13 mouse cellular contexts compared by ENCODE assay signal in the genomic region with DNA sequence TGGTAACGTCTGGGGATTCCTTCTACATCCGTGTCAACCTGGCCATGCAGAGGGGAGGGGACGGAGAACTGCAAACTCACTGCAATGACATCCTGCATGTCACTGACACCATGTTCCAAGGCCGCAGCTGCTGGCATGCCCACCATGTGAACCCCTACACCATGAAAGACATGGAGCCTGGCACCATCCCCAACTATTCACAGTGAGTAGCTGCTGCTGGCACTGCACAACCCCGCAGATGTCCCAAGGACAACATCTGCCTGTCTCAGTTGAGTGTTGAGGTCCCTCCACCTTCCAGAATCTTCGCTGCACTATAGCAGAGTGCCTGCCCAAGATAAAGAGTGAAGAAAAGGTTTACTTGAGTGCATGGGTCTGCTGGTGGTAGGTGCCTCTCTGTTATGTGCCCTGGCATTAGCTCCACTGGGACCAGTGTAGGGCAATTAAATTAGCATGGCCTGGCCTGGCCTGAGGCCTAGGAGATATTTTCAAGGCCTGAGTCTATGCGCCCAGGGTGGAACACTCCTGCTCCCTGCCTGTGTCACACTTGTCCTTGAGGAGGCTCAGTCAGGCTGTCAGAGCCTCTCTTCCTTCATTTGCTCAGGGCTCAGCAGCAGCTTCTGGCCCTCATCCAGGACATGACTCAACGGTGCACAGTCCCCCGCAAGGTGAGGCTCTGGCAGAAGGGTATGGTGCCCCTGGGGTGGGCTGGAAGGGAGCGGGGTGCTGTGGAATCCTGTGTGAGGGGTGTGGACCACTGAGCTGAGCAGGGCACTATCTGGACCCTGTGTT. TPM values are rescaled to one million over a fixed set of nuclear protein-coding genes. Genes with fewer than 3 reads are reported as not detected.
A peak's percentile ranks its signal among the peaks of the same experiment; 100 is the strongest.
DNase-seq lines count a peak whose midpoint lies in the region; ATAC-seq and TF ChIP-seq lines count a peak whose summit lies in the region.
"Had no signal": no experiment of that assay in that cellular context is flagged by ENCODE, and none has a peak within 500 bp of the region (broad histone marks: within the 10 kb centered on the region; RNA-seq: fewer than 3 reads in every experiment).

No protein-coding gene starts in this region.

- no peaks in the 10 kb centered on the region for H3K79me2 ChIP-seq in MEL (ENCODE audit: control insufficient read depth, insufficient read depth, low read length, poor library complexity)

- no peak for ATAC-seq in hindbrain, embryonic 13.5 days (ENCODE audit: low FRiP score)
- no peak for ATAC-seq in hindbrain, embryonic 12.5 days (ENCODE audit: low FRiP score)
- ATAC-seq in liver, embryonic 12.5 days, result no peak
- ATAC-seq: inflammation-experienced regulatory T-cells, adult 6 months had no signal

- H3K27ac ChIP-seq in hindbrain, embryonic 13.5 days, result no peak overlapping the region
- H3K27ac ChIP-seq in hindbrain, embryonic 12.5 days, result no peak overlapping the region
- no peak overlapping the region for H3K27ac ChIP-seq in MEL (ENCODE audit: control insufficient read depth, low read depth, low read length)
- H3K27ac ChIP-seq in liver, embryonic 12.5 days, result no peak overlapping the region
- H3K27ac ChIP-seq: liver, embryonic 13.5 days had no signal

- DNase-seq in 3T3-L1 (ENCODE audit: low read depth, low spot score) (peak; percentile 62), MEL (ENCODE audit: low read depth, low spot score) (peak; percentile 44)
- peak; percentile 82 for DNase-seq in adrenal gland, postnatal 25 days
- DNase-seq in spleen, postnatal 10 days (ENCODE audit: low spot score in 2 of 2), result no peak
- no peak for DNase-seq in neural tube, embryonic 10.5 days (ENCODE audit: extremely low spot score, low spot score)
- DNase-seq: liver, embryonic 13.5 days; lung, postnatal 10 days had no signal

- no peaks in the 10 kb centered on the region for H3K4me1 ChIP-seq in hindbrain, embryonic 13.5 days (replicated peaks)
- H3K4me1 ChIP-seq in hindbrain, embryonic 12.5 days, result no peaks in the 10 kb centered on the region
- no peaks in the 10 kb centered on the region for H3K4me1 ChIP-seq in MEL (ENCODE audit: control insufficient read depth in 1 of 2, insufficient read depth in 2 of 2, low read length in 2 of 2)
- H3K4me1 ChIP-seq in liver, embryonic 12.5 days, result peaks cover 6% of the 10 kb centered on the region
- H3K4me1 ChIP-seq: liver, embryonic 13.5 days had no signal

- no peaks in the 10 kb centered on the region for H3K36me3 ChIP-seq in hindbrain, embryonic 13.5 days
- H3K36me3 ChIP-seq in hindbrain, embryonic 12.5 days, result no peaks in the 10 kb centered on the region
- no peaks in the 10 kb centered on the region for H3K36me3 ChIP-seq in MEL (ENCODE audit: control insufficient read depth in 1 of 2, insufficient read depth in 2 of 2, low read length in 2 of 2)
- no peaks in the 10 kb centered on the region for H3K36me3 ChIP-seq in liver, embryonic 12.5 days
- H3K36me3 ChIP-seq: liver, embryonic 13.5 days had no signal

- no peak for TF ChIP-seq EP300 in MEL (IDR thresholded peaks at IDR 0.05; ENCODE audit: low read depth in 1 of 2, low read length in 2 of 2)

- no peak for TF ChIP-seq RAD21 in MEL (IDR thresholded peaks at IDR 0.05; ENCODE audit: low read depth, low read length)

- peaks cover 7% of the 10 kb centered on the region; the same call in 1 of the 2 replicates for H3K27me3 ChIP-seq in hindbrain, embryonic 13.5 days
- H3K27me3 ChIP-seq in hindbrain, embryonic 12.5 days, result peaks cover 7% of the 10 kb centered on the region; the same call in 1 of the 2 replicates
- H3K27me3 ChIP-seq in MEL (ENCODE audit: control insufficient read depth in 1 of 2, insufficient read depth in 2 of 2, low read length in 2 of 2), result peaks cover 6 to 9% of the 10 kb centered on the region in 2 experiments
- peaks cover 18% of the 10 kb centered on the region for H3K27me3 ChIP-seq in liver, embryonic 12.5 days (replicated peaks)

- TF ChIP-seq POLR2A in MEL (IDR thresholded peaks at IDR 0.05; ENCODE audit: control insufficient read depth in 1 of 2, insufficient read depth in 1 of 2, low read depth in 1 of 2, low read length in 2 of 2, poor library complexity in 1 of 2), result no peak

- TF ChIP-seq CTCF in MEL (IDR thresholded peaks at IDR 0.05 in 2 of 3, conservative IDR thresholded peaks at IDR 0.05 in 1 of 3; ENCODE audit: control insufficient read depth in 1 of 3, insufficient read depth in 1 of 3, low read depth in 2 of 3, low read length in 3 of 3, poor library complexity in 1 of 3, severe bottlenecking in 1 of 3), result no peak

- H3K4me2 ChIP-seq in hindbrain, embryonic 13.5 days, result no peak overlapping the region
- no peak overlapping the region for H3K4me2 ChIP-seq in hindbrain, embryonic 12.5 days (replicated peaks)
- no peak overlapping the region for H3K4me2 ChIP-seq in liver, embryonic 12.5 days
- H3K4me2 ChIP-seq: liver, embryonic 13.5 days; midbrain, embryonic 11.5 days had no signal

- H3K9me3 ChIP-seq in hindbrain, embryonic 13.5 days, result no peaks in the 10 kb centered on the region
- no peaks in the 10 kb centered on the region for H3K9me3 ChIP-seq in hindbrain, embryonic 12.5 days (replicated peaks)
- no peaks in the 10 kb centered on the region for H3K9me3 ChIP-seq in MEL (replicated peaks; ENCODE audit: insufficient read depth, low read length)
- H3K9me3 ChIP-seq in liver, embryonic 12.5 days (replicated peaks), result no peaks in the 10 kb centered on the region
- H3K9me3 ChIP-seq: liver, embryonic 13.5 days had no signal

- WGBS in hindbrain, embryonic 13.5 days, result 85% methylated on average over 10 of the region's 10 CpGs
- 84% methylated on average over 10 of the region's 10 CpGs for WGBS in hindbrain, embryonic 12.5 days
- WGBS in liver, embryonic 12.5 days (ENCODE audit: insufficient replicate concordance), result 67% methylated on average over 10 of the region's 10 CpGs

- no peak overlapping the region for H3K4me3 ChIP-seq in hindbrain, embryonic 13.5 days
- H3K4me3 ChIP-seq in hindbrain, embryonic 12.5 days, result no peak overlapping the region
- no peak overlapping the region for H3K4me3 ChIP-seq in MEL (ENCODE audit: control insufficient read depth in 1 of 2, insufficient read depth in 1 of 2, low read depth in 2 of 2, low read length in 2 of 2)
- no peak overlapping the region for H3K4me3 ChIP-seq in liver, embryonic 12.5 days
- H3K4me3 ChIP-seq: liver, embryonic 13.5 days; myocyte had no signal

- H3K9ac ChIP-seq in hindbrain, embryonic 13.5 days, result peak overlapping the region; percentile 40; the same call in 1 of the 2 replicates
- H3K9ac ChIP-seq in hindbrain, embryonic 12.5 days, result no peak overlapping the region; the same call in 1 of the 2 replicates
- no peak overlapping the region for H3K9ac ChIP-seq in MEL (ENCODE audit: control insufficient read depth, low read depth, low read length, poor library complexity, severe bottlenecking)
- no peak overlapping the region for H3K9ac ChIP-seq in liver, embryonic 12.5 days
- H3K9ac ChIP-seq: liver, embryonic 13.5 days had no signal

TF ChIP-seq in MEL, 35 proteins besides CTCF, POLR2A, EP300 and RAD21:
- TF ChIP-seq ZNF384 (IDR thresholded peaks at IDR 0.05; ENCODE audit: low read depth, low read length), result no peak

RNA-seq across cellular contexts. Expression of a gene that starts 16.9 kb away (rescaled TPM):
- polyA plus RNA-seq in hindbrain, embryonic 13.5 days (2015; fragmentation: Nextera tagmentation; extraction: Ambion mirVana), result 4.7 and 5.5 TPM in 2 replicates
- polyA plus RNA-seq in hindbrain, embryonic 12.5 days (2016; fragmentation: Nextera tagmentation; extraction: Ambion mirVana), result 4.4 and 4.6 TPM in 2 replicates
- 0.12 TPM in 1 of 2 replicates, not detected in the other for total RNA-seq in MEL (2012; rRNA removed)
- polyA plus RNA-seq in MEL (2012; ENCODE audit: insufficient read depth in 1 of 2, insufficient read length in 2 of 2, low read depth in 1 of 2, low replicate concordance in 2 of 2, missing spikeins in 1 of 2), result under 1 TPM in 1 of 2 experiments, not detected in 1; 0.25 TPM
- total RNA-seq in adrenal gland, postnatal 25 days (2021), result 21.6 and 26.9 TPM in 2 replicates
- 3.0 and 3.3 TPM in 2 replicates for polyA plus RNA-seq in liver, embryonic 12.5 days (2016; fragmentation: Nextera tagmentation; extraction: Ambion mirVana)

RNA-seq across cellular contexts. Expression of a gene that starts 16.9 kb away (rescaled TPM):
- 4.8 and 5.3 TPM in 2 replicates for polyA plus RNA-seq in hindbrain, embryonic 13.5 days (2015; fragmentation: Nextera tagmentation; extraction: Ambion mirVana)
- polyA plus RNA-seq in hindbrain, embryonic 12.5 days (2016; fragmentation: Nextera tagmentation; extraction: Ambion mirVana), result 5.3 and 6.0 TPM in 2 replicates
- total RNA-seq in MEL (2012; rRNA removed), result not detected in 2 replicates
- under 1 TPM in 1 of 2 experiments, not detected in 1; 0.04 TPM for polyA plus RNA-seq in MEL (2012; ENCODE audit: insufficient read depth in 1 of 2, insufficient read length in 2 of 2, low read depth in 1 of 2, low replicate concordance in 2 of 2, missing spikeins in 1 of 2)
- total RNA-seq in adrenal gland, postnatal 25 days (2021), result 9.5 and 13.1 TPM in 2 replicates
- polyA plus RNA-seq in liver, embryonic 12.5 days (2016; fragmentation: Nextera tagmentation; extraction: Ambion mirVana), result 2.6 and 2.9 TPM in 2 replicates

RNA-seq across cellular contexts. Expression of a gene that starts 30.9 kb away (rescaled TPM):
- polyA plus RNA-seq in hindbrain, embryonic 13.5 days (2015; fragmentation: Nextera tagmentation; extraction: Ambion mirVana), result 0.06 and 0.09 TPM in 2 replicates
- polyA plus RNA-seq in hindbrain, embryonic 12.5 days (2016; fragmentation: Nextera tagmentation; extraction: Ambion mirVana), result 0.07 and 0.27 TPM in 2 replicates
- not detected in 2 replicates for total RNA-seq in MEL (2012; rRNA removed)
- polyA plus RNA-seq in MEL (2012; ENCODE audit: insufficient read depth in 1 of 2, insufficient read length in 2 of 2, low read depth in 1 of 2, low replicate concordance in 2 of 2, missing spikeins in 1 of 2), result not detected
- 0.30 and 0.38 TPM in 2 replicates for total RNA-seq in adrenal gland, postnatal 25 days (2021)
- polyA plus RNA-seq in liver, embryonic 12.5 days (2016; fragmentation: Nextera tagmentation; extraction: Ambion mirVana), result 0.23 and 0.26 TPM in 2 replicates
- polyA plus RNA-seq: inflammation-experienced regulatory T-cells, adult 6 months; midbrain, embryonic 11.5 days had no signal

RNA-seq across cellular contexts. Expression of a gene that starts 38.6 kb away (rescaled TPM):
- polyA plus RNA-seq in hindbrain, embryonic 13.5 days (2015; fragmentation: Nextera tagmentation; extraction: Ambion mirVana), result 266 and 296 TPM in 2 replicates
- polyA plus RNA-seq in hindbrain, embryonic 12.5 days (2016; fragmentation: Nextera tagmentation; extraction: Ambion mirVana), result 291 and 294 TPM in 2 replicates
- 509 and 608 TPM in 2 replicates for total RNA-seq in MEL (2012; rRNA removed)
- 100 to 1,000 TPM; 427 to 521 TPM for polyA plus RNA-seq in MEL (2012; ENCODE audit: insufficient read depth in 1 of 2, insufficient read length in 2 of 2, low read depth in 1 of 2, low replicate concordance in 2 of 2, missing spikeins in 1 of 2)
- total RNA-seq in adrenal gland, postnatal 25 days (2021), result 121 and 129 TPM in 2 replicates
- 247 and 262 TPM in 2 replicates for polyA plus RNA-seq in liver, embryonic 12.5 days (2016; fragmentation: Nextera tagmentation; extraction: Ambion mirVana)

RNA-seq across cellular contexts. Expression of a gene that starts 54.4 kb away (rescaled TPM):
- 0.70 and 0.94 TPM in 2 replicates for polyA plus RNA-seq in hindbrain, embryonic 13.5 days (2015; fragmentation: Nextera tagmentation; extraction: Ambion mirVana)
- polyA plus RNA-seq in hindbrain, embryonic 12.5 days (2016; fragmentation: Nextera tagmentation; extraction: Ambion mirVana), result 1.5 and 2.3 TPM in 2 replicates
- 6.6 and 11.6 TPM in 2 replicates for total RNA-seq in MEL (2012; rRNA removed)
- 10 to 100 TPM in 1 of 2 experiments, not detected in 1; 10.7 TPM for polyA plus RNA-seq in MEL (2012; ENCODE audit: insufficient read depth in 1 of 2, insufficient read length in 2 of 2, low read depth in 1 of 2, low replicate concordance in 2 of 2, missing spikeins in 1 of 2)
- total RNA-seq in adrenal gland, postnatal 25 days (2021), result 36.8 and 46.2 TPM in 2 replicates
- polyA plus RNA-seq in liver, embryonic 12.5 days (2016; fragmentation: Nextera tagmentation; extraction: Ambion mirVana), result 4.0 and 4.6 TPM in 2 replicates

Comparison
In these comparisons a context has a peak if more than half of its experiments do, and no peak if none do; other contexts are left out.
1. DNase-seq: peak in 3T3-L1 (single experiment), MEL (single experiment) and adrenal gland, postnatal 25 days (single experiment); none in spleen, postnatal 10 days (0 of 2) and neural tube, embryonic 10.5 days (single experiment).